Mouse (Mus musculus) left cerebral cortex, postnatal 10 days (tissue): Measurements from ENCODE around the gene Ms4a14. TPM values are rescaled to one million over a fixed set of nuclear protein-coding genes. Genes with fewer than 3 reads are reported as not detected.
A peak's percentile ranks its signal among the peaks of the same experiment; 100 is the strongest.
"Not testable (repeated sequence)": the region's sequence is repeated elsewhere in the genome, so short reads cannot be mapped to it uniquely, and the experiment has no call there.

ENCODE experiments used
- DNase-seq, 2 experiments: peaks; one replicate each; pipeline ENCODE4 v3.0.0; 2021 to 2022; ENCODE audit warnings: low spot score in 2 of 2, mixed read lengths in 1 of 2; ENCODE audit errors: extremely low spot score in 1 of 2
- intact Hi-C: fragments of 180-260 bp; cut with DNase I; formaldehyde crosslinking; loops from one replicate; pipeline ENCODE4 v1.15.1; 2025
- total RNA-seq, 2 experiments: library from RNA; stranded (reverse); gene quantifications; 2 replicates each; pipeline ENCODE4 v1.2.3; 2021

Ms4a14 gene
- not detected for total RNA-seq

- no peak for DNase-seq
- intact Hi-C loops = no loop called here
These were observed at the start of gene Ms4a14 for GRCm38 (mm10) chr19:11314354-11314753. Gene Ms4a14, minus strand, starts transcription at chr19:11314454.

GRCm38 (mm10) chr19:11362002-11362401, 47.7 kb upstream of the Ms4a14 start:
- no peak for DNase-seq
- intact Hi-C loops = no loop called here

GRCm38 (mm10) chr19:11360106-11360505, 45.9 kb upstream of the Ms4a14 start:
- peak in 1 of 2 experiments; percentile 4 for DNase-seq
- intact Hi-C loops = no loop called here

GRCm38 (mm10) chr19:11355730-11356129, 41.5 kb upstream of the Ms4a14 start:
- intact Hi-C loops = loop anchor here (5.0 kb wide), 1 partner anchor 412 kb away; no protein-coding TSS in a partner anchor
- DNase-seq = no peak

GRCm38 (mm10) chr19:11351878-11352277, 37.6 kb upstream of the Ms4a14 start:
- peak in 1 of 2 experiments; percentile 1 for DNase-seq
- intact Hi-C loops = loop anchor here (5.0 kb wide), 1 partner anchor 250 kb away; the partner anchor contains the start of gene Ms4a6d

- intact Hi-C loops = loop anchor here (5.0 kb wide), 1 partner anchor 252 kb away; the partner anchor contains the start of gene Ms4a6d
- DNase-seq = peak; percentile 5 to 21
These were observed 35.6 kb upstream of the Ms4a14 start for GRCm38 (mm10) chr19:11349698-11350481.

GRCm38 (mm10) chr19:11343992-11344391, 29.7 kb upstream of the Ms4a14 start:
- DNase-seq = no peak
- intact Hi-C loops = no loop called here

GRCm38 (mm10) chr19:11343147-11343546, 28.9 kb upstream of the Ms4a14 start:
- intact Hi-C loops = no loop called here
- DNase-seq = no peak

GRCm38 (mm10) chr19:11335932-11336331, 21.7 kb upstream of the Ms4a14 start, which contains the start of gene Ms4a7:
Gene Ms4a7, minus strand, starts transcription at chr19:11336146.
- intact Hi-C loops = no loop called here
- DNase-seq = no peak

GRCm38 (mm10) chr19:11321123-11321522, 6.9 kb upstream of the Ms4a14 start:
- no peak for DNase-seq
- intact Hi-C loops = no loop called here

- DNase-seq = no peak
- intact Hi-C loops = no loop called here
These were observed 2.5 kb upstream of the Ms4a14 start for GRCm38 (mm10) chr19:11316786-11317185.

GRCm38 (mm10) chr19:11308888-11309287, 5.4 kb downstream of the Ms4a14 start:
- intact Hi-C loops = no loop called here
- no peak for DNase-seq

- DNase-seq, intact Hi-C loops: not testable (repeated sequence)
These were observed 14.7 kb downstream of the Ms4a14 start for GRCm38 (mm10) chr19:11299529-11299928.

GRCm38 (mm10) chr19:11298939-11299338, 15.3 kb downstream of the Ms4a14 start:
- DNase-seq = no peak
- intact Hi-C loops = no loop called here

GRCm38 (mm10) chr19:11293616-11294015, 20.6 kb downstream of the Ms4a14 start:
- DNase-seq, intact Hi-C loops: not testable (repeated sequence)

- no peak for DNase-seq
- intact Hi-C loops = no loop called here
These were observed 21.3 kb downstream of the Ms4a14 start for GRCm38 (mm10) chr19:11292990-11293389.

- intact Hi-C loops = no loop called here
- DNase-seq = no peak
These were observed 30.5 kb downstream of the Ms4a14 start, which contains the start of gene Ms4a5 for GRCm38 (mm10) chr19:11283773-11284172. Gene Ms4a5, minus strand, starts transcription at chr19:11283873.

GRCm38 (mm10) chr19:11280223-11280622, 34.0 kb downstream of the Ms4a14 start:
- intact Hi-C loops = no loop called here

GRCm38 (mm10) chr19:11276431-11276830, 37.8 kb downstream of the Ms4a14 start:
- DNase-seq = no peak

More at GRCm38 (mm10) chr19:11280223-11280622, 34.0 kb downstream of the Ms4a14 start:
- DNase-seq = no peak

GRCm38 (mm10) chr19:11266956-11267355, 47.3 kb downstream of the Ms4a14 start:
- DNase-seq = no peak

More at GRCm38 (mm10) chr19:11276431-11276830, 37.8 kb downstream of the Ms4a14 start:
- intact Hi-C loops = no loop called here

More at GRCm38 (mm10) chr19:11266956-11267355, 47.3 kb downstream of the Ms4a14 start:
- intact Hi-C loops = no loop called here
